Mouse (Mus musculus) cerebellum, adult 9-11 months (tissue): ENCODE results near the gene Trib2.
A peak's percentile ranks its signal among the peaks of the same experiment; 100 is the strongest.

ENCODE experiments used
- DNase-seq: peaks from one replicate; pipeline ENCODE4 v3.0.0; 2022

Trib2 gene

DNA sequence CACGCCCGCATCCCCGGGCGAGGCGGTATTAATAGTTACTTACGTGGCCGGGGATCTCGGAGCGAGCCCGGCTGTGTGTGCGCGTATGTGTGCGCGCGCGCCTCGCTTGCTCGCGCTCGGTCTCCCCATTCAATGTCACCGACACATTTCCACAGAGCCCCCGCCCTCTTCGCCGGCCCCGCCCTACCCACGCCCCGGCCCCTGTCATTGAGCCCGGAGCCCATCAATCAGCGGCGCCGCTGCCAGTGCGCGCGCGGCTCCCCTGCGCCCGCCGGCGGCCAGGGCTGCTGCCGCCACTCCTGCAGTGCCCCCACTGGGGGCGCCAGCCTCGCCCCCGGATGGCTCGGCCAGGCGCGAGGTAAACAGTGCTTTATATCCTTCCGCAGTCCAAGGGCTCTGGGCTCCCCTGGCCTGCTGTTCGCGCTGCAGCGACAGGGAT lies at the start of gene Trib2:
Trib2 (minus strand) TSS at position 183 of the 439 bp plus-strand sequence.
- DNase-seq: peak; percentile 59

DNA sequence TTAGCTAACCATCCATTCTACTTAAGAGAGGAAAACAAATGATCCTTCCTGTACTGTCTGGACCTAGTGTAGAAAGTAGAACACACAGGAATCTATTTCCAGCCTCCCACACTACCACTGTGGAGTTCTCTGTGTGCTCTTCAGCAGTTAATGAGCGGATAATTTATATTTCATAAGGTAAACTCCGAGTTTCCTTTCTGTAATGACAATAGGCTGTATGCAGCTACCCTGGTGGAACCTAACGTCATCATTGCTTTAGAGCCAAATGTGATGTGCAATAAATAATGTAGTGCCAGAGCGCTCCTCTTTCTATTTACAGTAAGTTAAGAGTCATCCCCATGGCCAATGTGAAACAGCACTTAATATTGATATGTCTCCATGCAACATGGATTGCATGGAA lies 41.3 kb upstream of the Trib2 start:
- no peak for DNase-seq

- no peak for DNase-seq
These were observed 39.2 kb upstream of the Trib2 start for GRCm38 (mm10) chr12:15855891-15856290.

GRCm38 (mm10) chr12:15852781-15853180 lies 36.1 kb upstream of the Trib2 start:
- DNase-seq: no peak

DNA sequence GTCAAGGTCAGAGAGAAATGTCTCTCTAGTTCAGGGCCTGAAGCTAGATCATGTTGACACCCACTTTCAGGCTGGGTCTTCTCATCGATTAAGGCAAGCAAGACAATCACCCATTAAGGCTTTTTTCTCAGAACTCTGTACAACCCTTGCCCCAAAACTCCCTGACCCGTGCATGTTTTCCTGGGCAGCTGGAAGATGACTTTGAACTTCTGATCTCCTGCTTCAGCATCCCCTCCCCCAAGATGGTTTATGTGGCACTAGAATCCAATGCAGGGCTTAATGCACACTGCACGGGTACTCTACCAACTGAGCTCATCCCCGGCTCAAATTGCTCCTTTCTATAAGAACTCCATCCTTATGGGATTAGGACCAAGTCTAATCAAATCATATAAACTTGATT lies 35.3 kb upstream of the Trib2 start:
- DNase-seq: no peak

- peak; percentile 23 for DNase-seq
These were observed 33.7 kb upstream of the Trib2 start for GRCm38 (mm10) chr12:15850441-15850895.

GRCm38 (mm10) chr12:15849861-15850294 lies 33.2 kb upstream of the Trib2 start:
- peak; percentile 89 for DNase-seq

DNA sequence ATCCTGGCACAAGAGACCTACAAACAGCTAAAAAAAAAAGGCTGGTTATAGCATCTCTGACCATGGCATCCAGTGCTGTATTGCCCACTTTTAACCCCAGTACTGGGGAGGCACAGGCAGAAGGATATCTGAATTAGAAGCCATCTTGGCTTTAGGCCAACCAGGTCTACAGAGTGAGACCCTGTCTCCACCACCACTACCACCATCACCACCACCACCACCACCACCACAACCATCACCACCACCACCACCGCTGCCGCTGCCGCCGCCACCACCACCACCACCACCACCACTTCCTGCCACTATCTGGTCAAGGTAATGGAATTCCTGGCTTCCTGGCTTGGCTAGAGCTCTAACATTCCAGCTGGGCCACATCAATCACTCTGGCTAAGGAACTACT lies 31.7 kb upstream of the Trib2 start:
- DNase-seq: no peak

DNA sequence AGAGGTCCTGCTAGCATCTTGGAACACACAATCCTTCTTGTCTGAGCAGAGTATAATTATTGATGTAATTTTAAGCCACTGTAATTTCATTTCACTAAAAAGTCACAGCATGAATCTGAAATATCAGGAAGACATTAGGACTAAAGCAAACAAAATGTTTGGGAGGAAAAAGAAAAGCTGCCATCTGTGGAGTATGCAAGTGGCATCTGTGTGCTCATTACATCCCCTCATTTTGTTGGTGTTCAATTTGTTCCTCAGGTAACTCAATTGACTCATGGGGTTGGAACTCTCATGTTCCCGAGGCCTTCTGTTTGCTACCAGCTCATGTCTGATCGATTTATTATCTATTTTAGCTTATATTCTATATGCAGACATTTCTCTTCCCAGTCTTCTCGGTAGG lies 28.0 kb upstream of the Trib2 start:
- no peak for DNase-seq

- no peak for DNase-seq
These were observed 24.3 kb upstream of the Trib2 start for GRCm38 (mm10) chr12:15840864-15841557.

DNA sequence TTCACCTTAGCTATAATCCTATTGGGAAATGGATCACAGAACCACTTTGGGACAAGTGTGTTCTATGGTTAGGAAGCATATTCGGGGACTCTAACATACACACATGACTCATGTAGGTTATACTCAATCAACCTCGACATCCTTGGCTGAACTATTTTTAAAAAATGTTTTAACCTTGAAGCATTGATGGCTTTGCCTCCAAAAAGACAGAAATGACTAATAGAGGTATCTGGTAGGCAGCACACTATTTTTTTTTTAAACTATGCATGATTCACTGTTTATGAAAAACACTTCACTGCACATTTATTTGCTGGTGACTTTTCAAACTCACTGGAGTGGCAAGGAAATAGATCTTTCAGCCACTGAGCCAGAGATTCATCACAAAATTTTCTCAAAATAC lies 21.5 kb upstream of the Trib2 start:
- DNase-seq: no peak

DNA sequence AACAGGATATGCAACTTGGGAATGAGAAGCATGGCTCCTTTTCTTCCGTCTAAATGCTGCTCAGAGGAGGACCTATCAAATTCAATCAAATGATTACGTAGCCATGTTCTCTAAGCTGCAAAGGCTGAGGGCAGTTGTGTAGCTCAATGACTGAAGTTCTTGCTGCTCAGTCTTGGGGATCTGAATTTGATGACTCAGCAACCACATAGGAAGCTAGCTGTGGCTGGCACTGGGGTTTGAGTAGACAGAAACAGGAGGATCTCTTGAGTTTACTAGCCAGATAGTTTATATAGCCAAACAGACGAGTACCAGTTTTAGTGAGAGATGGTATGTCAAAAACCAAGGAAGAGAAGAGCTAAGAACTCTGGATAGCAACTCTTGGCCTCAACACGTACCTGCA lies 20.8 kb upstream of the Trib2 start:
- no peak for DNase-seq

GRCm38 (mm10) chr12:15832674-15833052 lies 15.9 kb upstream of the Trib2 start:
- no peak for DNase-seq

DNA sequence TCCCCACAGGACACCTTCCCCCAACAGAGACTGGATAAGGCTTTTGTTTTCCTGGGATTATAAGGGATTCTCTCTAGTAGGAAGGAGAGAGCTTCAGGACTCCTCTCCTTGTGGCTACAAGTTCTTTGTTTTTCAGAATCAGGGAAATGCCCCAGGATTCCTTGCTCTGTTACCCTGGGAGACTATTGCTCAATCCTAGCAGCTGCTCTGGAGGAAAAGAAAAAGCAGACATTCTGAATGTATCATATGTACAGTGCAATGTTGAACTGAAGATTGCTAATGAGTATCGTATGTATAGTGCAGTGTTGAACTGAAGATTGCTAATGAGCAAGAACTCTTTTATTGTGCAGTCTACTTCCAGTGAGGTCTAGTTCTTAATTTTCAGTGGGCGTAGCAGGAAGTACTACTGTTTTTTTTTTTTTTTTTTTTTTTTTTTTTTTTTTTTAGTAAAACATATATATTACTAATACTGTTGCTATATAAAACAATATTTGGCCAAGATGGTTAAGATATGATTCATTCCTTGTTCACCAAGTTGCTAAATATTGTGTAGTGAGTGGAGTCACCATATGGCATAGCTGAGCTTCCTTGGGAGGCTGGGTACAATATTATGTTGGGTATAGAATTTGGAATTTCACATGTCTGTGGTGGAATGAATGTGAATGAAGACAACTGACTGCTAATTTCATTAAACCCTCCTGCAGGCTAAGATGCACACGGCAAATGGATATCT lies 15.4 kb upstream of the Trib2 start:
- no peak for DNase-seq

DNA sequence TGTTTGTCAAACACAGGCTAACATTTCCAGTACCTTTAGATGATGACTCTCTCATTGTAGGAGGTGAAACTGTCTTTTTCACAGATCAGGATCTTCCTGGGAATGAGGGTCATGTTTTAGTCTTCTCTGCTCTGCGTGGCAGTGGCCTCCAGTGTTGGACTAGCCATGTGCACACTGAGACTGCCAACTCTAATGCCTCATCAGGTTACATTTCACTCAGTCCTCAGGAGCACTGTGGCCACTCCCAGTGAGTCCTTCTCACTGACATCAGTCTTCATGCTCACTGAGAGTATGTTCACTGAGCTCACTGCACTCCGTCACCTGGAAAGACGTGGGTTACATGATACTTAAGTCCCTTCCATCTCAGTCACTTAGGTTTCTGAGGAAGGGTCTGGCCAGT lies 14.0 kb upstream of the Trib2 start:
- DNase-seq: no peak

- DNase-seq: no peak
These were observed 12.2 kb upstream of the Trib2 start for GRCm38 (mm10) chr12:15828815-15829398.

- no peak for DNase-seq
These were observed 4.3 kb upstream of the Trib2 start for GRCm38 (mm10) chr12:15821019-15821418.

DNA sequence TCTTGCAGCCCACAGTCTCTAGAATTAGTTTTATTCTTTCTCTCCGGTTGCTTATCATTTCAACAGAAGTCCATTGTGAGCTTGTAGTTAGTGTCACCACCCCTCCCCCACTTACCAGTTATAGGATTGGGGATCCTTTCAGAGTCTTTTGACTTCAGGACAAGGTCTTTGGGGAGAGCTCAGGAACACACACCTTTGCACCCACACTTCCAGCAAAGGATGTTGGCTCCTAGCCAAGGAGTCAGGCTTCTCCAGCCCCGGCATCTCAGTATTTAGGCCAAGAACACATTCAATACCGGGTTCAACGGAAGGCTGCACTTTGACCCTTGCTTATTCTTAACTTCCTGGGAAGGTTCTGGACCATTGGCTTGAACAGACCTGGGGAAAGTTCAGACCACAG lies 643 bp upstream of the Trib2 start:
- DNase-seq: no peak

GRCm38 (mm10) chr12:15816254-15816605 lies 492 bp downstream of the Trib2 start:
- DNase-seq: no peak

DNA sequence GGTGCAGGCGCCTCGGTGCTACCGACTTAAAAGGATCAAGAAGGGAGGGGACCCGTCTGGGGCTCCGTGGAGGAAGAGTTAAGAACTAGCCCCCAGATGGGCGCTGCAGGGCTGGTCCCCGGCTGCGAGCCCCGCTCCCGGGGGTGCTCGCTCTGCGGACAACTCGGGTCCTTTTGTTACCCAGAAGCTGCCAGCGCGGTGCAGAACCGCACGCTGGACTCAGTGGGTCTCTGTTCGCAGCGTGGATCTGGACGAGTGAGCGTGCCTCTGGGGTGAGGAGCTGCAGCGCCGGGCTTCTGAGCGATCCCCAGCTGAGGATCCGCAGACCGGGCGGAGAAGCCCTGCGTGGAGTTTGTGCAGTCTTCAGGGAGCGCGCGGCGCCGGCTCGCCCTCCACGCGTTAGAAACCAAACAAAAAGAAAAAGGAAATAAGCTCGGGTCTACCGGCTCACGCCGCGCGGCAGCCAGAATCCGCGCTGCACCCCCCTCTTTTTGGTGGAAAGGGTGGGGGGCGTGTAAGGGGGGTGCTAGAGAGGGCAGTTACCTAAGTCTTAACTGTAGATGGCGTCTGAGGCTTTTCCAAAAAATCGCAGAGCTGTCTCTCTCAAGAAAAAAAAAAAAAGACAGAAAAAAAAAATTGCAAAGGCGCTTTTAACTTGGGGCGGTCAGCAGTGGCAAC lies 1.0 kb downstream of the Trib2 start:
- peak; percentile 24 for DNase-seq

DNA sequence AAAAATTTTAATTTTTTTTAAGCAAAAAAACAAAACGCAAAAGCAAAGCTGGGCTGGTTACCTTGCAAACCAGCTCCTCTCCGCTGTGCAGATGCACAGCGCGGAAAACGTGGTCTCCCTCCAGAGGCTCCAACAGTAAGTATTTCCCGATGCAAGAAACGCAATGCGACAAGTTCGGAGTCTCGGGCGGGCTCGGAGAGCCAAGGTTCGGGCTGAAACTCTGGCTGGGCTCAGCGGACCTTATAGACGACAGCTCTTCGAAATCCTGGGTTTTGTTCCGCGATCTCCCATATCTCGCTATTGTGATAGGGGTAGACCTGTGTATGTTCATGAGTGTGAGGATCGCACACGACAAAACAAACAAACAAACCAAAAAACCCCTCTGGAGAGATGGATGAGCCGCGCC lies 1.5 kb downstream of the Trib2 start:
- DNase-seq: no peak

GRCm38 (mm10) chr12:15814249-15815081 lies 2.3 kb downstream of the Trib2 start:
- DNase-seq: no peak

DNA sequence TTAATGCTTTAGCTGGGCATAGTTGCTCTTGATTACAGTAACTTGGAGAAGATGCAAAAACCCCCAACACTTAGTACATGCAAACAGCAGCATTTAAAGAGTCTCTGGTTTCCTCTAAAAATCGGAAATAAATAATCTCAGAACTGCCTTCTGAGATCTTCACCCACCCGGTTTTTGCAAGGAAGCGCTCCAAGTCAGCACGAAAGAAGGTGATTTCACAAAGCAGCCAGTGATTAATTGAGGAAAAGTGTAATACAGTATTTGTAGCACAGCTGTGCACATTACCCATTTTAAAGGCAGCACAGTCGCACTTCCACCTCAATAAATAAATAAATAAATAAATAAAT lies 2.9 kb downstream of the Trib2 start:
- DNase-seq: no peak
